Mouse (Mus musculus) frontal cortex, postnatal 14 days (tissue): ENCODE results near the gene Plce1.

Experiments
- DNase-seq, 2 experiments: peaks; one replicate each; pipeline ENCODE4 v3.0.0; 2022; ENCODE audit warnings: low spot score in 2 of 2

Plce1 gene

GRCm38 (mm10) chr19:38723969-38724368, 243.1 kb downstream of the Plce1 start:
- no peak for DNase-seq

- DNase-seq, result no peak
These were observed 247.9 kb downstream of the Plce1 start for GRCm38 (mm10) chr19:38728842-38729241.

DNA sequence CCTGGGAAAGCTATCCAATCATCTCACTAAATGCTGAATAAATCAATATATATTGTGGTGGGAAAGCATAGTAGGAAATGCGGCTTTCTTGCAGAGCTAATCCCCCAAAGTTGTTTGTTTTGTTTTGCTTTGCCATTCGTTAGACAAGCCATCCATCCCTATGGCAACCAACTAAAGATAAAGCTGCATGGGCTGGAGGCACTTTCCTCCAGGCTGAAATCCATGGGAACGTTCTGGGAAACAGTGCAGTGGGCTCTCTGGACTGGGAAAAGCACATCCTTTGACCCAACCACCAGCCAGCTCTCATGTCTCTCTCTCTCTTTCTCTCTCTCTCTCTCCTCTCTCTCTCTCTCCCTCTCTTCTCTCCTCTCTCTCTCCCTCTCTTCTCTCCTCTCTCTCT, 248.4 kb downstream of the Plce1 start:
- DNase-seq, result no peak

GRCm38 (mm10) chr19:38744546-38744945, 263.6 kb downstream of the Plce1 start:
- DNase-seq, result no peak

GRCm38 (mm10) chr19:38745810-38746491, 265.0 kb downstream of the Plce1 start:
- no peak for DNase-seq

- DNase-seq, result no peak
These were observed 265.6 kb downstream of the Plce1 start for GRCm38 (mm10) chr19:38746492-38747014.

DNA sequence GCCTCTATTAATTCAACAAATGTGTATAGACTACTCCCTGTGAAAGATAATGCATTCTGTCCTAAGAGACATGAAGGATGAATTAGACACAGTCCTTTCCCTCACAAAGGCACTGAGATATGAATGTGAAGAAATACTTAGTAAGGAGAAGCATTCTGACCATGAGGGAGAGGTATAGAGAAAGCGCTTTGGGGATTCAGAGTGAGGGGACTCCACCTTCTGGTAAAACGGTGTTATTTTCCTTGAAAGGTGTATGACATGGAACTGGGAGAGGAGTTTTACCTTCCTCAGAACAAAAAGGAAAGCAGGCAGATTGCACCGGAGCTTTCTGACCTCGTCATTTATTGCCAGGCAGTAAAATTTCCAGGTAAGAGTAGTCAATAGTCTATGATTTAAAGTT, 269.3 kb downstream of the Plce1 start:
- DNase-seq, result no peak

- DNase-seq, result no peak
These were observed 276.3 kb downstream of the Plce1 start for GRCm38 (mm10) chr19:38757161-38757560.

- DNase-seq, result no peak
These were observed 277.1 kb downstream of the Plce1 start for GRCm38 (mm10) chr19:38758056-38758455.

DNA sequence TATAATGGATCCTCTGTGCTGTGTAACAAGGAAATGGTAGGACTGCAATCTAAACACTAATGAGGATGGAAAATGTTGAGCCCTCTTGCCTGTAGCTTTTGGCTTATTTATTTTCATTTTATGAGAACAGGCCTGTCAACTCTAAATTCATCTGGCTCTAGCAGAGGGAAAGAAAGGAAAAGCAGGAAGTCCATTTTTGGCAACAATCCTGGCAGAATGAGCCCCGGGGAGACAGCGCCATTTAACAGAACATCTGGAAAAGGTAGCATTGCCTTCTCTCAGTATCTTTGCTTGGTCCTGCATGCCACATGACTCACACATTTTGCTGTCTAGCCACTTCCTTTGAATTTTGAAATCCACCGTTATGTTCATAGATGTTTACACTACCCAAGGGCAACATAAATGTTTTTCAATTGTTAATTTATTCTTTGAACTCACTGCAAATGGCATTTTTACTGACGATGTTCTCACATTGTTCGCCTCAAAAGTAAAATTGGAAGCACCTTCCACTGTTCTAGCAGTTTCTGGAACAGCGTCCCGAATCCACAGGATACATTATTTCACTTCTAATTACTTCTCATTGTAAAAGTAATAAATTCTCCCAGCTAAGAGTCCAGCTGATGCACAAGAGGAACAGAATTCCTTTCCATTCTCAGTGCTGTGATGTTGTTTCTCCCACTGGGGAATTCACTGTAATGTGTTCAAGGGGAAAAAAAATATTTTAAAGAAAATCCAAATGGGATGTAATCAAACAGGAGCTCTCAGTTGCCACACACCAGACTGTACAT, 278.0 kb downstream of the Plce1 start:
- DNase-seq, result no peak

- DNase-seq, result no peak
These were observed 279.5 kb downstream of the Plce1 start for GRCm38 (mm10) chr19:38760441-38760840.

- DNase-seq, result no peak
These were observed 285.4 kb downstream of the Plce1 start for GRCm38 (mm10) chr19:38766306-38766705.

GRCm38 (mm10) chr19:38775548-38775947, 294.6 kb downstream of the Plce1 start:
- DNase-seq, result peak in 1 of 2 experiments; percentile 29

DNA sequence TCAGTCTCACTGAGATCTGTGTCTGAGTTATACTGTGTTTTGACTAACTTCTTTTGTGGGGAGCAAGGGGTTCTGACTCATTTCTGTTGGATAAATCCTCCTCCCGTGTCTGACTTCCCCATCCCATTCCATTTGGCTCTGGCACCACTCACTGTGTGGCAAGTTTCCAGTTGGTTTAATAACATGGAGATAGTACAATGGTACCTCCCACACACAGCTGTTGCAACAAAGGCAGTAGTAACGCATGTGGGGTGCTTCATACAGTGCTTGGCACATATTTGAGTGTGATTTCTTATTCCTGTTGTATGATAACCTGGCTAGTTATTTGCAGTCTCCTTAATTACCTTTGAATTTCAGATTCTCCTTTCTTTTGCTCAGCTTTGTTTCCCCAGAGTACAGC, 297.9 kb downstream of the Plce1 start:
- DNase-seq, result no peak

DNA sequence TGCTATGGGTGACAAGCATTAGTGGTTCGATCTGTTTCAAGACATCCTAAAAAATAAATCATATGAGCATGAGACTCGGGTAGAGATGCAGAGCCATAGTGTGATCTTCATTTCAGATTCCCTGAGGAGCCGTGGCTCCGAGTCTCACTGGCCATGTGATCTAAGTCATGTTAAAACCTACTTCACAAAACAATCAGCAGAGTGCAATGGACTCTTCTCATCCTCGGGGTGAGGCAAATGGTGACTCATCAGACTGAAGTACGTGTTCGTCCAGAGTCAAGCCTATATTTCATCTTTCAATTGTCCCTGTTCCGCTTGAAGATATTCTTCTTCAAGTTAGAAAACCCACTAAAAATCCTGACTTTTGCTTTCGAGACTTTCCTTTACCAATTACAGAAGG, 302.6 kb downstream of the Plce1 start:
- DNase-seq, result no peak

DNA sequence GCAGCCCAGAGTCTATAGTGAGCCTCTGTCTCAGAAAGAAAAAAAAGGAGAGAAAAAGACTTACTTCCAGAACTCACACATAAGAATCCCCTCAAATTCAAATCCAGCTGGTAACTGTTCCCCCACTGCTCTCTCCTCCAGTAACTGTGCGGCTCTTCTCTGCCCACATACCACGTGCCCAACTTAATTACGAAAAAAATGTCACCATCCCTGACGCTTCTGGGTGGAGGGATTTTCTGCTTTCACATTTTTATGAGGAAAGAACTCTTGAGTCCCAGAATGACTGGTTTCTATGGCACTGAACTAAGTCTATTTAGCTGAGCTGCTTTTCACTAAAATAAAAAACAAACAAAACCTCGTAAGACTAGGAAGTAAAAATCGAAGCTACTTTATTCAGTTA, 306.8 kb downstream of the Plce1 start:
- no peak for DNase-seq

DNA sequence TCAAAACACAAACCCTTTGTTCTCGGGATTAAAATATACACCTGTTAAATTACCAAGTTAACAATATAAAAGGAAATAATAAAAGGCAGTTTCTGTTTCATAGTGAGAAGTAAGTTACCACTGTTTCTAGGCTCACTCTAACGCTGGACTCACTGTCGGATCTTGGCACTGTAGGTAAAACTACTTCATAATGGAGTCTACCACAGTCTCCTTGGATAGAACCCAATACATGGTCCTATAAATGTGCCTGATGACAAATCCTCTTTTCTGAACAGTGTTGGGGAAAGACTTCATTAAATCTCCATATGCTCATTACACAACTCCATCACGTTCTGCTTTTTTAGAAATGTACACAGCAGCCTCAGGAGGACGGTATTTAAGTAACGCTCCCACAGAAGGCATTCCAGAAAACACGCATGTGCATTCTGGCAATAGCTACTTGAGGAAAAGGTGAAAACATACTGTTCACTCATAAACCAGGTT, 312.7 kb downstream of the Plce1 start:
- no peak for DNase-seq

GRCm38 (mm10) chr19:38796546-38796945, 315.6 kb downstream of the Plce1 start:
- no peak for DNase-seq

- DNase-seq, result peak in 1 of 2 experiments; percentile 10
These were observed 317.4 kb downstream of the Plce1 start for GRCm38 (mm10) chr19:38798291-38798690.

- no peak for DNase-seq
These were observed 317.9 kb downstream of the Plce1 start for GRCm38 (mm10) chr19:38798801-38799200.

DNA sequence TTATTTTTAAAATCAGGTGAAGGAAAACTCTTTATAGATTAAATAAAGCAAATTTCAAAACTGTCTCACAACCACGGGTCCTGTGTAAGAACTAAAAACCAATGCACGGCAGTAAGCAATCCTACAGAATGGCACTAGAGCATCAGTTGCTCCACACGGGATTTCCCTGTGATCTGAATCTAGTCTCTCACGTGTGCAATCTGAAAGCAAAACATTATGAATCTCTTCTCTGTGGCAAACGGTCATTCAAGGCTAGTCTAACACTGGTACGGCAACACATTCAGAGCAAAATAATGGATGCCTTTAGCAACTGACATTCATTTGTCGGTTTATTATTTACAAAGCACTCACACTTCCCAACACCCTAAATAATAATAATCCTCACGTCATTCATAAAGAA, 337.3 kb downstream of the Plce1 start:
- DNase-seq, result no peak

GRCm38 (mm10) chr19:38818766-38819426, 338.0 kb downstream of the Plce1 start, which contains the start of gene Noc3l:
Gene Noc3l (minus strand): TSS chr19:38819237.
- peak; percentile 79 to 92 for DNase-seq
